In the genomic region with DNA sequence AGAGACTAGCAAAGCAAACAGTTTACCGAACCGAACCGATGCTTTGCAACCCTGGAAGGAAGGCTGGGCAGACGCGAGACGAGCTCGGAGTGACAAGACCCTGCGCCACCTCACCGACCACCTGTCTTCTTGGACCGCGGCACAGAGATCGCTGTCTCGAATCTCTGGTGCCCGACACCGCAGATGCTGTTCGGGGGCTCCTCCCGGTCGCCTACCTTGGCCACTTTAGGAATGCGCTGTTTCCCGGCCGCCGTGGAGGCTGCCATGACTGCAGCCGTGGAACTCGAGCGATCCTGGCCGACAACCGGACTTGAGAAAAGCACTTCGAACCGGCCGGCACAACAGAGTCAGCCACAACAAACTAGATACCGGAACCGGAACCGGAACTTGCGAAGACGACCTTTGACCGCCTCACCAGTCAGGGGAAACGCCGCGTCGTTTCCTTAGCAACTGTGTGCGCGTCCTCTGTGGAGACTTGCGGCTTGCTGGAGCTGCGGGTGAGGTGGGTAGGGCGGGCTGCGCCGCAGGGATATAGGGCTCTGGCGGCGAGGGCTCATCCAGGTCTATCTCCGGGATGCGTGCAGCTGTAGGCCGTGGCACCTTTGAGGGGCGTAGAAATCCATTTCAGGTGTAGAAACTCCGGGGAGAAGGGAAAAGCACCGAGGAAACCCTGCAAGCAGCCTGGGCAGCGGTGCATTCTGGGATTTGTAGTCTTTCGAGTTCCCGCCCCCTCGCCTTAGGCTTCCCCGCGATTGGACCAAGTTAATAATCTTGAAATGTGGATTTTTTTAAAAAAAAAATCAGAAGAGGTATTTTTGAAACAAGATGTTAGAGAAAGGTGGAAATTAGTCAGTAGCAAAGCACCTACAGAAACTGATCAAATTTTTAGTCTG, we compare ENCODE assay signal across 8 mouse cellular contexts. TPM values are rescaled to one million over a fixed set of nuclear protein-coding genes. Genes with fewer than 3 reads are reported as not detected.
DNase-seq lines count a peak whose midpoint lies in the region; ATAC-seq and TF ChIP-seq lines count a peak whose summit lies in the region.

A gene (plus strand): TSS at position 446 of the 893 bp plus-strand sequence.
A gene (minus strand): TSS at position 676 of the 893 bp plus-strand sequence.

- H3K4me2 ChIP-seq in kidney, embryonic 14.5 days (replicated peaks; ENCODE audit: low read depth, low read length), result peak within 1 kb of the TSS; percentile 83
- peak within 1 kb of the TSS; percentile 72 for H3K4me2 ChIP-seq in limb, embryonic 15.5 days

- peaks cover 4% of the 10 kb centered on the region for H3K4me1 ChIP-seq in bone marrow macrophage, adult 2 months (ENCODE audit: control insufficient read depth, insufficient read depth, low read length)
- H3K4me1 ChIP-seq in embryonic fibroblast, embryonic 13.5 days (ENCODE audit: control insufficient read depth, insufficient read depth, low read length), result peaks cover 2% of the 10 kb centered on the region; the same call in 1 of the 2 replicates
- H3K4me1 ChIP-seq in kidney, embryonic 14.5 days (ENCODE audit: control insufficient read depth, insufficient read depth, low read length), result peaks cover 7% of the 10 kb centered on the region; the same call in 1 of the 2 replicates
- peaks cover 9% of the 10 kb centered on the region for H3K4me1 ChIP-seq in limb, embryonic 15.5 days

- no peak within 1 kb of the TSS for H3K27ac ChIP-seq in bone marrow macrophage, adult 2 months (ENCODE audit: insufficient read depth, low read depth, low read length)
- no peak within 1 kb of the TSS for H3K27ac ChIP-seq in embryonic fibroblast, embryonic 13.5 days (ENCODE audit: insufficient read depth, low read length)
- H3K27ac ChIP-seq in kidney, embryonic 14.5 days (ENCODE audit: low read depth, low read length), result no peak within 1 kb of the TSS
- H3K27ac ChIP-seq in limb, embryonic 15.5 days, result no peak within 1 kb of the TSS

- H3K9ac ChIP-seq in kidney, embryonic 14.5 days (ENCODE audit: low read depth, low read length), result peak within 1 kb of the TSS; percentile 74
- peak within 1 kb of the TSS; percentile 60 for H3K9ac ChIP-seq in limb, embryonic 15.5 days

- TF ChIP-seq POLR2A in bone marrow macrophage, adult 2 months (IDR thresholded peaks at IDR 0.05; ENCODE audit: borderline replicate concordance, low read depth, low read length), result no peak
- TF ChIP-seq POLR2A in embryonic fibroblast, embryonic 13.5 days (IDR thresholded peaks at IDR 0.05; ENCODE audit: low read depth, low read length), result peak; percentile 75

- peaks cover 24% of the 10 kb centered on the region for H3K36me3 ChIP-seq in kidney, embryonic 14.5 days (ENCODE audit: control insufficient read depth, insufficient read depth, low read length)
- peaks cover 24% of the 10 kb centered on the region for H3K36me3 ChIP-seq in limb, embryonic 15.5 days

- peak within 1 kb of the TSS; percentile 99 for H3K4me3 ChIP-seq in bone marrow macrophage, adult 2 months (ENCODE audit: insufficient read depth, low read length)
- peak within 1 kb of the TSS; percentile 85 for H3K4me3 ChIP-seq in embryonic fibroblast, embryonic 13.5 days (ENCODE audit: insufficient read depth, low read length)
- H3K4me3 ChIP-seq in kidney, embryonic 14.5 days (ENCODE audit: low read length), result peak within 1 kb of the TSS; percentile 95
- H3K4me3 ChIP-seq in limb, embryonic 15.5 days, result peak within 1 kb of the TSS; percentile 87

- under 1% methylated on average over 61 of the region's 61 CpGs for WGBS in kidney, embryonic 14.5 days
- WGBS in limb, embryonic 15.5 days, result under 1% methylated on average over 61 of the region's 61 CpGs

- no peaks in the 10 kb centered on the region for H3K27me3 ChIP-seq in kidney, embryonic 14.5 days (ENCODE audit: control insufficient read depth, insufficient read depth, low read length)
- no peaks in the 10 kb centered on the region for H3K27me3 ChIP-seq in limb, embryonic 15.5 days

- no peaks in the 10 kb centered on the region for H3K9me3 ChIP-seq in kidney, embryonic 14.5 days (ENCODE audit: control insufficient read depth, low read length)
- H3K9me3 ChIP-seq in limb, embryonic 15.5 days, result no peaks in the 10 kb centered on the region

- no peak for TF ChIP-seq CTCF in bone marrow macrophage, adult 2 months (IDR thresholded peaks at IDR 0.05; ENCODE audit: low read depth, low read length)
- TF ChIP-seq CTCF in embryonic fibroblast, embryonic 13.5 days (IDR thresholded peaks at IDR 0.05; ENCODE audit: borderline replicate concordance, insufficient read depth, low read length), result no peak

- peak; percentile 96 for DNase-seq in A20 (ENCODE audit: low read depth, low spot score)
- peak; percentile 92 to 95 for DNase-seq in heart, adult 9 months (ENCODE audit: low spot score in 2 of 2)
- DNase-seq in monocyte, adult 2 months (ENCODE audit: low read depth in 1 of 2, low spot score in 2 of 2), result peak; percentile 83 to 90
- DNase-seq in spleen, postnatal 36 days (ENCODE audit: low spot score in 2 of 2), result peak; percentile 90 to 93

- peak; percentile 98 for ATAC-seq in kidney, embryonic 14.5 days (ENCODE audit: low FRiP score, low TSS enrichment)
- peak; percentile 94 for ATAC-seq in limb, embryonic 15.5 days (ENCODE audit: insufficient number of reproducible peaks, low FRiP score, low TSS enrichment, low read depth)

RNA-seq across cellular contexts. Expression of the first gene that starts in this region (rescaled TPM):
- polyA plus RNA-seq in bone marrow macrophage, adult 2 months (2012; ENCODE audit: insufficient read depth, insufficient read length, missing spikeins), result not detected in 2 replicates
- polyA plus RNA-seq in embryonic fibroblast, embryonic 13.5 days (2011; ENCODE audit: insufficient read length, low read depth, missing spikeins), result 0.33 and 0.60 TPM in 2 replicates
- 0.49 and 0.73 TPM in 2 replicates for polyA plus RNA-seq in kidney, embryonic 14.5 days (2014; fragmentation: Nextera tagmentation; extraction: Ambion mirVana)
- 0.12 and 0.20 TPM in 2 replicates for polyA plus RNA-seq in limb, embryonic 15.5 days (2015; fragmentation: Nextera tagmentation; extraction: Ambion mirVana)

RNA-seq across cellular contexts. Expression of the second gene that starts in this region (rescaled TPM):
- 18.2 and 22.0 TPM in 2 replicates for polyA plus RNA-seq in bone marrow macrophage, adult 2 months (2012; ENCODE audit: insufficient read depth, insufficient read length, missing spikeins)
- 23.7 and 24.9 TPM in 2 replicates for polyA plus RNA-seq in embryonic fibroblast, embryonic 13.5 days (2011; ENCODE audit: insufficient read length, low read depth, missing spikeins)
- 28.7 and 31.9 TPM in 2 replicates for polyA plus RNA-seq in kidney, embryonic 14.5 days (2014; fragmentation: Nextera tagmentation; extraction: Ambion mirVana)
- 23.6 and 24.4 TPM in 2 replicates for polyA plus RNA-seq in limb, embryonic 15.5 days (2015; fragmentation: Nextera tagmentation; extraction: Ambion mirVana)
